Mouse (Mus musculus) liver, adult 2 months (tissue): ENCODE data around the gene Pir. TPM values are rescaled to one million over a fixed set of nuclear protein-coding genes. Genes with fewer than 3 reads are reported as not detected.
A peak's percentile ranks its signal among the peaks of the same experiment; 100 is the strongest.

ENCODE experiments used
- DNase-seq: peaks from one replicate; pipeline ENCODE4 v3.0.0-alpha.2; 2011; ENCODE audit warnings: low read depth, low spot score; ENCODE audit errors: extremely low read depth
- H3K27ac ChIP-seq: fragments of 200-500 bp; replicated peaks from 2 replicates; pipeline ENCODE4 v1.5.1; 2012; ENCODE audit warnings: low read depth, mild to moderate bottlenecking, control low read depth, inconsistent platforms, low read length; ENCODE audit not compliant: insufficient read depth
- H3K27me3 ChIP-seq: fragments of 200-500 bp; 2 replicates; pipeline ENCODE4 v1.6.1; 2012; ENCODE audit warnings: mild to moderate bottlenecking, moderate library complexity, low read length, inconsistent platforms; ENCODE audit not compliant: control insufficient read depth, insufficient read depth
- H3K36me3 ChIP-seq: fragments of 200-500 bp; 2 replicates; pipeline ENCODE4 v1.6.1; 2012; ENCODE audit warnings: low read length, inconsistent platforms; ENCODE audit not compliant: control insufficient read depth, insufficient read depth
- H3K4me1 ChIP-seq: fragments of 200-500 bp; 2 replicates; pipeline ENCODE4 v1.6.1; 2011; ENCODE audit warnings: low read length; ENCODE audit not compliant: control insufficient read depth, insufficient read depth
- H3K4me3 ChIP-seq: fragments of 200-500 bp; 2 replicates; pipeline ENCODE4 v1.5.1; 2011; ENCODE audit warnings: low read depth, mild to moderate bottlenecking, control low read depth, low read length, moderate library complexity; ENCODE audit not compliant: insufficient read depth
- H3K79me2 ChIP-seq: fragments of 200-500 bp; 2 replicates; pipeline ENCODE4 v1.6.1; 2012; ENCODE audit warnings: inconsistent platforms, mild to moderate bottlenecking, low read length, moderate library complexity; ENCODE audit not compliant: control insufficient read depth, insufficient read depth
- H3K9ac ChIP-seq: fragments of 200-500 bp; 2 replicates; pipeline ENCODE4 v1.6.1; 2012; ENCODE audit warnings: low read depth, mild to moderate bottlenecking, control low read depth, inconsistent platforms, low read length
- CTCF ChIP-seq: fragments of 200-500 bp; IDR thresholded peaks from 2 replicates; pipeline ENCODE4 v1.5.1; 2011; ENCODE audit warnings: low read depth, low read length, control low read depth
- POLR2A ChIP-seq: fragments of 200-500 bp; IDR thresholded peaks from 2 replicates; pipeline ENCODE4 v1.6.1; 2011; ENCODE audit warnings: low read length, control low read depth; ENCODE audit not compliant: insufficient read depth; ENCODE audit errors: extremely low read depth
- WGBS: fragments of 180-500 bp; shearing (Covaris S2); methylation state at CpG from one replicate; pipeline ENCODE4 v1.1.7; 2018; 5-methylcytosine and 5-hydroxymethylcytosine counted together
- polyA plus RNA-seq: library from polyadenylated mRNA; depleted of rRNA; stranded (reverse); fragments of >200 nt; gene quantifications from 2 replicates; pipeline ENCODE4 v1.2.3, GENCODE M21; 2012
- total RNA-seq: library from RNA; depleted of rRNA; stranded (reverse); fragments of >200 nt; gene quantifications from 2 replicates; pipeline ENCODE4 v1.2.3, GENCODE M21; 2014

The Pir gene
- total and polyA plus RNA-seq, 2 experiments = 16.3 to 17.6 TPM

DNA sequence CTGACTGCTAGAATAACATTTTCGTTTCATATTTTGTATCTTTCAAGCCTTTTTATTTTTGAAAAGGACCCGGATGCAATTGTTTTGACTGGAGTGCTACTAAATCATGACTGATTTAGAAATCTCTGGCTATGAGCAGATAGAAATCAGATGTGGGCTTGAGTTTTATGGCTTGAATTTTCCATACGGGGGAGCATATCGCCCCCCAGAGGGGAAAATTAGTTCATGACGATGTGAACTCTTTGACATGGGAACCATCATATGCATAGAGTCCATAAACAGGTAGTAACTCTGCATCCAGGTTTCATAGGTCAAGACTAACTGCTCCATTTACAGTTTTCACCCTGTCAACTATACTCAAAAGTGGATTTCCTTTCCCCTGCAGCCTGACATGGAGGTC is 105.4 kb downstream of the Pir start:
- Histone ChIP-seq H3K79me2 (no peaks in the 10 kb centered on the region), H3K9ac (no peak overlapping the region), H3K4me3 (no peak overlapping the region), H3K27me3 (no peaks in the 10 kb centered on the region), H3K4me1 (no peaks in the 10 kb centered on the region), H3K27ac (no peak overlapping the region), H3K36me3 (no peaks in the 10 kb centered on the region)
- TF ChIP-seq CTCF = no peak
- TF ChIP-seq POLR2A = no peak
- no peak for DNase-seq
- WGBS = 67% methylated on average over 5 of the region's 5 CpGs

- WGBS = 87% methylated on average over 4 of the region's 4 CpGs
- H3K9ac ChIP-seq = no peak overlapping the region
Measured at GRCm38 (mm10) chrX:164379721-164380120, 110.5 kb downstream of the Pir start.

GRCm38 (mm10) chrX:164381618-164382408 is 112.6 kb downstream of the Pir start:
- H3K9ac ChIP-seq = no peak overlapping the region
- H3K27ac ChIP-seq = no peak overlapping the region
- H3K79me2 ChIP-seq = no peaks in the 10 kb centered on the region
- WGBS = under 1% methylated on average over 28 of the region's 33 CpGs
- H3K4me3 ChIP-seq = peak overlapping the region; percentile 2; the same call in 1 of the 2 replicates
- H3K36me3 ChIP-seq = no peaks in the 10 kb centered on the region
- H3K27me3 ChIP-seq = no peaks in the 10 kb centered on the region
- no peaks in the 10 kb centered on the region for H3K4me1 ChIP-seq
- peak; percentile 85 for DNase-seq
- TF ChIP-seq CTCF (no peak), POLR2A (no peak)

More at GRCm38 (mm10) chrX:164379721-164380120, 110.5 kb downstream of the Pir start:
- TF ChIP-seq POLR2A = no peak
- no peak for TF ChIP-seq CTCF
- Histone ChIP-seq H3K27ac (no peak overlapping the region), H3K79me2 (no peaks in the 10 kb centered on the region), H3K4me3 (no peak overlapping the region), H3K36me3 (no peaks in the 10 kb centered on the region), H3K27me3 (no peaks in the 10 kb centered on the region), H3K4me1 (no peaks in the 10 kb centered on the region)
- no peak for DNase-seq

DNA sequence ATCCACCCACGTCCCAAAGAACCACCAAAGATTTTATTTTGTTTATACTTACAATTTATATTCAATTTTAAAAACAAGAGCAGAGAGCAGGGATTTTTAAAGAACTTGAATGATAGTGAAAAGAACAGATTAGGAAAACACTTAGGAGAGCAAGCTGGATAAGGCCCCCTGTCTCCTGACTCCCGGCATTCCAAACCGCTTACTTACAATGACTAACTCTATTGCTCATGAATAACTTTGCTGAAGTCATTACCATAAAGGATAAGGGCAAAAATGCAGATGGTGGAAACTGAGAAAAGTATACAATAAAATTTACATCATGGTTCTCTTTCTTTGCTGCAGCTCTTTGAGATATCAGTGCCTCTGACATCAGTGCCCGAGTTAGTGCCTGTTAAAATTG is 124.9 kb downstream of the Pir start:
- H3K4me1 ChIP-seq = no peaks in the 10 kb centered on the region
- DNase-seq = no peak
- peaks cover 2% of the 10 kb centered on the region; the same call in 1 of the 2 replicates for H3K36me3 ChIP-seq
- no peak overlapping the region for H3K9ac ChIP-seq
- no peak for TF ChIP-seq CTCF
- no peak for TF ChIP-seq POLR2A
- no peaks in the 10 kb centered on the region for H3K79me2 ChIP-seq
- no peak overlapping the region for H3K27ac ChIP-seq
- 87% methylated on average over 4 of the region's 4 CpGs for whole genome bisulfite sequencing
- no peak overlapping the region for H3K4me3 ChIP-seq
- H3K27me3 ChIP-seq = no peaks in the 10 kb centered on the region

- Histone ChIP-seq H3K9ac (no peak overlapping the region), H3K27ac (no peak overlapping the region), H3K4me1 (no peaks in the 10 kb centered on the region), H3K4me3 (no peak overlapping the region), H3K36me3 (peaks cover 2% of the 10 kb centered on the region), H3K79me2 (no peaks in the 10 kb centered on the region), H3K27me3 (no peaks in the 10 kb centered on the region)
- WGBS = 67% methylated on average over 3 of the region's 3 CpGs
- no peak for TF ChIP-seq CTCF
- no peak for TF ChIP-seq POLR2A
- no peak for DNase-seq
Measured at GRCm38 (mm10) chrX:164398456-164398855, 129.3 kb downstream of the Pir start.

GRCm38 (mm10) chrX:164405080-164405649 is 136.0 kb downstream of the Pir start:
- Histone ChIP-seq H3K79me2 (no peaks in the 10 kb centered on the region), H3K4me3 (no peak overlapping the region), H3K27ac (no peak overlapping the region), H3K4me1 (no peaks in the 10 kb centered on the region), H3K36me3 (no peaks in the 10 kb centered on the region; the same call in 1 of the 2 replicates), H3K27me3 (no peaks in the 10 kb centered on the region), H3K9ac (no peak overlapping the region)
- no peak for DNase-seq
- no peak for TF ChIP-seq CTCF
